Mouse (Mus musculus): ENCODE data around the gene Atxn1.

The Atxn1 gene

DNA sequence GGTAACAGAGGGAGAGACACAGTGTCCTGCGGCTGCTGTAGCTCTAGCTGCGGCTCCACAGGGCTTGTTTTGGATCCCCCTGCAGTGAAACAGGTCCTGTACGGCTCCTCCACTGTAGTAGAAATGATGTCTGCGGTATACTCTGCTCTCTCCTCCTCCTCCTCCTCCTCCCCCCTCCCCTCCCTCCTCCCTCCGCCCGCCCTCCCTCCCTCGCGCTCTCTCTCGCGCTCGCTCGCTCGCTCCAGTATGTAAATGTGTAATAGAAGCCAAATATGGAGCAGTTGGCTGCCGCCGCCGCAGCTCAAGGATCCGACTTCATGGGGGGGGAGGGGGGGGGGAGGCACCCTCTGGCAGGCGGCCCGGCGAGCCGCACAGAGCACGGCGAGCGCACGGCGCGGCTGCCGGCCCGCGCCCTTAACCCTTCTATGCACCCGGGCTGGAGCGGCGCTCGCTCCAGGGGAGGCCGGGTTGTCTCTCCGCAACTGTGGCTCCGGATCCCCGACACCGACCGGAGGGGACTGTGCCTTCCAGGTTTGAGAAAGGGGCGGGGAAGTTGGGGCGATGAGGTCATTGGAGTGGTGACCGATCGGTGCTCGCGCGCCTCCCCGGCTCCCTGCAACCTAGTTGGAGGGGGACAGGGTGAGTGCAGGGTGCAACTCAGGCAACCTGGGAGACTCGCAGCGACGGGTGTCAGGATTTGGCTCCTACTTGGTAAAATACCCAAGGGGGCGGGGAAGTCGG, at the start of gene Atxn1:
Gene Atxn1, minus strand, starts transcription at position 156 of the 741 bp plus-strand sequence.
- peak; percentile 19 to 29 for DNase-seq (ENCODE audit: low spot score in 2 of 2)

GRCm38 (mm10) chr13:46011232-46011631, 46.4 kb upstream of the Atxn1 start:
- no peak for DNase-seq (ENCODE audit: low spot score in 2 of 2)

DNA sequence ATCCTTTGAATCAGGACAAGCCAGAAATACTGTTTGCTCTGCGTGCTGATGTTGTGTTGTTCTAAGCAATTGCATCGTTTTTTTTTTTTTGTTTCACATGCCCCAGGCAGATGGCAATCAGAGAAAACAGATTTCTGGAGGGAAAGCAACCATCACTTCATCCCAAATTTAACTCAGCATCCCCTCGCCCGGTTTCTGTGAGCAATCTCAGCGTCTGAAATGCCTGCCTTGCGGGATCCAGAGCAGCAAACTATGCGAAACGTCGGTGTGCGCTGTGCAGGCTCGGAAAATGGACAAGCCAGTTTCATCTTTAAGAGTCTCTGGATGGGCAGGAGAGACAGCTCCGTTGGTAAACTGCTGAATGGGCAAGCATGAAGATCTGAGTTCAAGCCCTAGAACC, 45.3 kb upstream of the Atxn1 start:
- DNase-seq (ENCODE audit: low spot score in 2 of 2) = no peak

DNA sequence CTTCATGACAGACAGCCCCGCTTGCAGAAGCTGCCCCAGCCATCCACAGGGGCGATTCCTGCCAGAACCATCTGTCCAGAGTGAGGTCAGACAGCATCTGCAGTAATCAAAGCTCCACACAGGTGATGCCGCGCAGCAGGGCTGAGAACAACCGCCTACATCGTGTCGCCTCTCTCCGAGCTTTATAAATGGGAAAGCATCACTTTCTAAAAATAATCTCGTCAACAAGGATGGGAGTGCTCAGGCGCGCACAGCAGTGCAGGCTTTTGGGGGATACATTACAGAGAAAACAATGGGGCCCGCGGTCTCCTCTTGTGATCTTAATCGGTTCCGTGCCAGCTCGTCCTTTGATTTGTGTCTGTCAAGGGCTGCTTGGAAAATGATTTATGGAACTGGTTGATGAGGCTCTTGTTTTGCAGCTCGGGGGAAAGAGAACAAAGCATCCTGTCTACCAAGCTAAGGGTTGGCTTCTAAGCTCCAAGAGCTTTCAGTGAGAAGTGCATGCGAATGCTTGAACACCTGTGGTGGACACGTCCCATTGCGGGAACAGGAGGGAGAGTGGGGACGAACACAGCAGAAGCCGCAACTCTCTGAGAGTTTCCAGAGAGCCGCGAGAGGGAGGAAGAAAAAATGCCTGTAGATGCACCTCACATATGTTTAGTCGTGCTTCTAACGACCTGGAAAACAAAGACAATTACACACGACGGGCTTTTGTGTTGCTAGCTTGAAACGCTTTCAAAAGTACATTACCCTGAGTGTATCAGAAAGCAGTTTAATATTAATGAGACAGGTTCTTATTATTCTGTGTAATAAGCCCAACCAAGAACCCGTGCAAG, 44.2 kb upstream of the Atxn1 start:
- no peak for DNase-seq (ENCODE audit: low spot score in 2 of 2)

- no peak for DNase-seq (ENCODE audit: low spot score in 2 of 2)
Measured at GRCm38 (mm10) chr13:46006211-46007102, 41.6 kb upstream of the Atxn1 start.

DNA sequence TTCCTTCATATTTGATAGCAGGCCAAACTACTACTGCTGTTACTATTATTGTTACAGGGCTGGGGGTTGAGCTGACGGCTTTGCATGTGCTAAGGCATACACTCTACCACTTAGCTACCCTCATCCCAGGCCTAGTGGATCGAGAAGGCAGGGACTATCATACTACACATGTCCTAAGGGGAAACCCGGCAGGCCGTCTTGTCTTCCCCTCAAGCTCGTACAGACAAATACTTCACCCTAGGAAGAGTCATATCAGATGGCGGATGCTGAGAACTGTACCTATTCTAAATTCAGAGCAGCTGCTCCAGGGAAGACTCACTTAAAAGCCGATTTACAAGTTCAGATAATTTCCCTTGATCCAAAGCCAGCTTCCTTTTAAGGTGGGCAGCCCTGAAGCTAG, 40.8 kb upstream of the Atxn1 start:
- DNase-seq (ENCODE audit: low spot score in 2 of 2) = no peak

- DNase-seq (ENCODE audit: low spot score in 2 of 2) = no peak
Measured at GRCm38 (mm10) chr13:46001356-46001755, 36.5 kb upstream of the Atxn1 start.

DNA sequence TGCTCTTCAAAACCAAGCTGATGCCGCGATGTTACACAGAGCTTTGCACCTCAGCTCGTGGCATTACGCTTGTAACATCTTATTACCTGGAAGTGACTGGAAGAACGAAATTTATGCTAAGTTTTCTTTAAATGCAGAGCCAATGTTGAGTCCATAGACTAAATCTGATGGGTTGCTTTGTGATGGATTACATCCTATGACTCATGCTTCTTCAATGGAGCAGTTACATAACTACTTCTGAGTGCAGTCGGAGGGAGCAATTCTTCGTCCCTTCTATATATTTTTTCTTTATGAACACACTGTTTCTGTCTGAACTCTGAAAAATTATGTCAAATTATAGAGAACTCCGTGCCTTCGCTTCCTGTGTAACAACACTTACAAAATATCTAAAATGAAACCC, 28.1 kb upstream of the Atxn1 start:
- DNase-seq (ENCODE audit: low spot score in 2 of 2) = no peak

- no peak for DNase-seq (ENCODE audit: low spot score in 2 of 2)
Measured at GRCm38 (mm10) chr13:45990486-45990885, 25.7 kb upstream of the Atxn1 start.

GRCm38 (mm10) chr13:45979246-45979645, 14.4 kb upstream of the Atxn1 start:
- no peak for DNase-seq (ENCODE audit: low spot score in 2 of 2)

- DNase-seq (ENCODE audit: low spot score in 2 of 2) = peak in 1 of 2 experiments; percentile 41
Measured at GRCm38 (mm10) chr13:45976894-45977293, 12.1 kb upstream of the Atxn1 start.

DNA sequence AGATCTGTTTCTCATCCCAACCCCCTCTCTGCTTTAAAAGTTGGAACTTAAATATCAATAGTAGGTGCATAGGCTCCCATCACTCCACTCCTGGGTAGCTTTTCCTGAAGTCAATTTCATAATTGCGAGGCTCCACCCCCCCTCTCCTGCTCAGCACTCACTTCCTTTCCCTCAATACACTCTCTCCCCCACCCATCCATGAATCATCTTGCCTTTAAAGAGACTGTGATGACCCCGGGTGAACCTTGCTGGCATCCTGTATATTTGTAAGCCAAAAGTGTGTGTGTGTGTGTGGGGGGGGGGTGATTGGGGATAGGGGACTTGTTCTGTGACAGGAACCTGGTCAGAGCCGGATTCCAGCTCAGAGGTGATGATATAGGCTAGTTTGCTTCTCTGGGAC, 9.8 kb upstream of the Atxn1 start:
- DNase-seq (ENCODE audit: low spot score in 2 of 2) = no peak

- no peak for DNase-seq (ENCODE audit: low spot score in 2 of 2)
Measured at GRCm38 (mm10) chr13:45973972-45974490, 9.2 kb upstream of the Atxn1 start.

- DNase-seq (ENCODE audit: low spot score in 2 of 2) = no peak
Measured at GRCm38 (mm10) chr13:45970920-45971536, 6.2 kb upstream of the Atxn1 start.

GRCm38 (mm10) chr13:45968206-45968605, 3.4 kb upstream of the Atxn1 start:
- no peak for DNase-seq (ENCODE audit: low spot score in 2 of 2)

DNA sequence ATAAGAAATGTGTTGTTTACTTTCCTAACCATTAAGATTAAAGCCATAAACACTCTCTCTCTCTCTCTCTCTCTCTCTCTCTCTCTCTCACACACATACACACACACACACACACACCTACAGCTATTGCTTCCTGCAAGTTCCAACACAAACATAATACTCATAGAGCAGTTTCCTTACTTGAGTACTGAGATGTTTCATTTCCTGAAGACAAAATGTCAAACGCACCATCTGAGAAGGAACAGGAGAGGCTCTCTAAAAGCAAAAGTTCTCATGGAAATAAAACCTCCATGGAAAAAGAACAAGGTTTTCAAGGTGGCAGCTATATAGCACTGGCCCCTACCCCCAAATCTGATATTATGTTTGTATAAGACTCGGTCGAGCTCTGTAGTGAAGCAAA, 2.6 kb upstream of the Atxn1 start:
- DNase-seq (ENCODE audit: low spot score in 2 of 2) = no peak

DNA sequence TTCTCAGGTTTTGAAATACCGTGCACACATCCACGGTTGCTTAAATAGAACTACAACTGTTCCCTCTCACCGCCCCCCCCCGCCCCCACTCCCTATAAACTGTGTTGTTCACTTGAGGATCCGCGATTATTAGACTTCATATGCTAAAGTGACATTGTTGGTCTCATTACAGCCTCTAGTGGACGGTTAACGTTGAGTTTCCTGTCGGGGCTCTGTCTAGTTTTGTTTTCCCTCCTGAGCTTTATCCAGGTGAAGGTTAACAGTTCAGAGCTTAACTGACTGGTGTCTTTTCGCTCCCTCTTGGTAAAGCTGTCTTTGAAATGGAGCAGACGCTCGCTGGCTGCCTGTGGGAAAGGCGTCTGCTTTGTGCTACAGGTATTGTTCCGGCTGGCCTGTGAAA, 1.8 kb upstream of the Atxn1 start:
- DNase-seq (ENCODE audit: low spot score in 2 of 2) = no peak

- peak in 1 of 2 experiments; percentile 4 for DNase-seq (ENCODE audit: low spot score in 2 of 2)
Measured at GRCm38 (mm10) chr13:45965594-45966432, 1.0 kb upstream of the Atxn1 start.

DNA sequence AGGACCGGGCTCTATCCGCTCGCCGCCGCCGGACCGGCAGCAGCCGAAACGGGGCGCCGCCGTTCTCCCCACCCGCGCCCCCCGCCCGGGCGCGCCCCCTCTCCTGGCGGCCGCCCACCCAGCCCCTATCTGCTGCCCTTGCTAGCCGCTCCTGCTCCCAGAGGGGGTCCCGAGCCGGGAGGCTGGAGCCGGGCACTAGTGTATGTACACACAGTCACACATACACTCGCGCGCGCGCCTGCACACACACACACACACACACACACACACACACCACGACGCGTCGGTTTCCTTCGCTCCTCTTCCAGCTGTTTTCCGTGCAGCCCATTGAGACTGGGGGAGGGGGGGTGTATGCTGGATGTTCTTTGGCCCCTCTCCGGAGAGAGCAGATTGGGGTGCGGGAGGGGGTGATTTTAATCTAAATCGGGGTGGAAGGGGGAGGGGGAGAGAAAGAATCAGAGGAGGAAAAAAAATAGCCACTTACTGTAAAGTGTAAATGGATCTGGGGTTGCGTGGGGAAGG, 416 bp downstream of the Atxn1 start:
- DNase-seq (ENCODE audit: low spot score in 2 of 2) = peak in 1 of 2 experiments; percentile 18
